Mouse (Mus musculus) embryonic stem cell, embryonic (primary cell): ENCODE measurements around the gene Atp6v1a.

Experiments used
- CTCF ChIA-PET, 4 experiments: fragments of 300-600 bp in 2 of 4; fragments of 350-600 bp in 2 of 4; sonication (Branson Sonifier 250); formaldehyde crosslinking; loops; one replicate each; lab custom pipeline; 2022; ENCODE audit warnings: inconsistent platforms in 2 of 4; lab: Charles Lee
- POLR2A ChIA-PET, 4 experiments: fragments of 300-600 bp in 2 of 4; fragments of 350-600 bp in 2 of 4; sonication (Branson Sonifier 250); formaldehyde crosslinking; loops; one replicate each; lab custom pipeline; 2022; ENCODE audit warnings: antibody characterized with exemption in 4 of 4, inconsistent platforms in 1 of 4; lab: Charles Lee

The Atp6v1a gene

GRCm38 (mm10) chr16:44154497-44155057 is 15.1 kb upstream of the Atp6v1a start:
- CTCF ChIA-PET, result interaction anchor here (0.6 to 2.5 kb wide), 23 partner anchors 9 to 1982 kb away, joined by 3 to 18 read pairs (median 3); partner anchors contain the start of genes Usf3 (in 2 of the 4), Atp6v1a (in 1 of the 4) and Naa50 (in 1 of the 4)
- POLR2A ChIA-PET, result interaction anchor here (1.1 to 9.5 kb wide), 16 partner anchors 10 to 569 kb away, joined by 3 to 226 read pairs (median 6); partner anchors contain the start of genes Atp6v1a (in 3 of the 4), Naa50 (in 3 of the 4), Usf3 (in 3 of the 4) and Ccdc191 (in 1 of the 4)

GRCm38 (mm10) chr16:44149002-44149767 is 9.7 kb upstream of the Atp6v1a start:
- CTCF ChIA-PET, result no interaction called here

DNA sequence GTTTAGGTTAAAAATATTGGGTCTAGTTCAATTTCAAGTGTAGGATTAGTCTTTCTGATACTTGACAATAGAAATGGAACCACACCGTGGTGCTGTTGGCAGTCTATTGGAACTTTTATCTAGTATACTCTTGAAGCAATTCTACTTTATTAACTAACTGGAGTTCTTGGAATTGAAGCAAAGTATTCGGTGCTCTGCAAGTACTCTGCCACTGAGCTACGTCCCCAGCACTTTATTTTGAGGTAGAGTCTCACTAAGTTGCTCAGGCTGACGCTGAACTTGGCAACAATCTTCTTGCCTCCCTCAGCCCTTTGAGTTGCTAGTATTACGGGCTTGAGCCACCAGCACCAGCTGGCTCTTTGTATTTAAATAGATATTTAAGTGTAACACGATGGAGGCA is 2.0 kb upstream of the Atp6v1a start:
- CTCF ChIA-PET, result interaction anchor here in 3 of 4 experiments (1.1 to 2.2 kb wide), 4 partner anchors 13 to 31 kb away, joined by 4 to 9 read pairs (median 6); no protein-coding TSS in a partner anchor
- POLR2A ChIA-PET, result interaction anchor here (0.5 to 10.2 kb wide), 22 partner anchors 9 to 262 kb away, joined by 3 to 226 read pairs (median 10); partner anchors contain the start of gene Usf3 (in 3 of the 4)

More at GRCm38 (mm10) chr16:44149002-44149767, 9.7 kb upstream of the Atp6v1a start:
- POLR2A ChIA-PET, result interaction anchor here in 2 of 4 experiments (1.0 to 3.9 kb wide), 4 partner anchors 8 to 23 kb away, joined by 3 to 41 read pairs (median 22); partner anchors contain the start of genes Atp6v1a (in 2 of the 2) and Naa50 (in 2 of the 2)

GRCm38 (mm10) chr16:44140186-44140787 is 782 bp upstream of the Atp6v1a start:
- POLR2A ChIA-PET, result interaction anchor here (0.5 to 10.2 kb wide), 98 partner anchors 7 to 1879 kb away, joined by 3 to 226 read pairs (median 4); partner anchors contain the start of genes Ccdc191 (in 3 of the 4), Nepro (in 3 of the 4), Usf3 (in 3 of the 4) and Cfap44 (in 2 of the 4)
- CTCF ChIA-PET, result interaction anchor here (0.6 to 2.2 kb wide), 15 partner anchors 14 to 255 kb away, joined by 3 to 9 read pairs (median 3); no protein-coding TSS in a partner anchor

DNA sequence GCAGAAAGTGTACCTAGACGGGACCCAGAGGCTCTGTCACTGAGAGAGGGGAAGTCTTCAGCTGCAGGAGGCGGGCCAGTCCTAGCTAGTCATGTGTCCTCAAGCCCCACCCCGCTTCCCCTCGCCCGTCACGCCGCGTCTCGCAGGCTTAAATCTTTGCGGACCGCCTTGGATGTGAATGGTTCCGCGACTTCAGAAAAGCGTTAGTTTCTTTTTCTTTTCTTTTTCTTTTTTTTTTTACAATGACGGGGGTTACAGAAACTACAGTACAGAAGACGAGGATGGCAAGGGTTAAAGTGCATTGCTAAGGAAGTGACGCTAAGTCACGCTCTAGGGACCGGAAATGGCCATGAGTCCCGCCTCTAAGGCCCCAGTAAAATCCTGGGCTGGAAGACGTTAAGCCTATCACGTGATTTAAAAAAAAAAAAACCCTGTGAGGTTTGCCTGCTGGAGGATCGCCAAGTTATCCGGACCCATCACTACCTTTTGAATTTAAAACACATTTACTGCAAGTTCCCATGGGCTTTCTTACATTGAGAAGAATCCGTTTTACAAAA is 448 bp downstream of the Atp6v1a start:
- ChIA-PET CTCF (interaction anchor here in 2 of 4 experiments (0.6 to 1.4 kb wide), 4 partner anchors 33 to 38 kb away, joined by 3 to 4 read pairs (median 3); no protein-coding TSS in a partner anchor), POLR2A (interaction anchor here (0.6 to 10.2 kb wide), 80 partner anchors 8 to 1635 kb away, joined by 3 to 226 read pairs (median 5); partner anchors contain the start of genes Ccdc191 (in 3 of the 4), Usf3 (in 3 of the 4), Cfap44 (in 2 of the 4) and Nepro (in 2 of the 4))

GRCm38 (mm10) chr16:44138377-44138978 is 1.0 kb downstream of the Atp6v1a start:
- ChIA-PET POLR2A (interaction anchor here (0.6 to 10.2 kb wide), 63 partner anchors 9 to 1634 kb away, joined by 3 to 226 read pairs (median 5); partner anchors contain the start of genes Ccdc191 (in 3 of the 4), Usf3 (in 3 of the 4), Cfap44 (in 2 of the 4) and Spice1 (in 2 of the 4)), CTCF (interaction anchor here in 3 of 4 experiments (0.5 to 1.4 kb wide), 4 partner anchors 33 to 389 kb away, joined by 3 read pairs; no protein-coding TSS in a partner anchor)

DNA sequence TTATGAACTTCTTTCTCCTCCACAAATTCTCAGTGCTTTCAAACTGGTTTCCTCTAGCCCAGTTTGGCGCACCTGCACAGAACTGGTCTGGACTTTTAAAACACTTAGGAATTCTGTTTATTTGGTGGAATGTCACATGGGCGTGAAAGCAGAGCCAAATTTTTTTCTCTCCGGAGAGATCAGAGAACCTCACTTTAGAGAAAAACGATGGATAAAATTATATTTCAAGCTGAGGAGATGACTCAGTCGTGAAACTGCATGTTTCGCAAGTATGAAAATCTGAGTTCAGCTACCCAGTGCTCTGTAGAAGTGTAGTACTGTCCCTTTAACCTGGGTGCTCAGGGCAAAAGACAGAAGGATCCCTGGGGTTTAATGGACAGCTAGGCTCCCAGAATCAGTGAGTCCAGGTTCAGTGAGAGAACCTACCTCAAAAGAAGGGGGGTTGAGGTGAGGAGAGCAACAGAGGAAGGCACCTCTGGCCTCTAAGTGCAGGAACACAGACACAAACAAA is 2.9 kb downstream of the Atp6v1a start:
- POLR2A ChIA-PET, result interaction anchor here in 2 of 4 experiments (0.8 to 8.5 kb wide), 10 partner anchors 9 to 211 kb away, joined by 3 to 87 read pairs (median 4); no protein-coding TSS in a partner anchor
- CTCF ChIA-PET, result interaction anchor here in 1 of 4 experiments (1.2 kb wide), 1 partner anchor 33 kb away, joined by 4 read pairs; no protein-coding TSS in a partner anchor

- CTCF ChIA-PET, result no interaction called here
Measured at GRCm38 (mm10) chr16:44133187-44133586, 6.3 kb downstream of the Atp6v1a start.

DNA sequence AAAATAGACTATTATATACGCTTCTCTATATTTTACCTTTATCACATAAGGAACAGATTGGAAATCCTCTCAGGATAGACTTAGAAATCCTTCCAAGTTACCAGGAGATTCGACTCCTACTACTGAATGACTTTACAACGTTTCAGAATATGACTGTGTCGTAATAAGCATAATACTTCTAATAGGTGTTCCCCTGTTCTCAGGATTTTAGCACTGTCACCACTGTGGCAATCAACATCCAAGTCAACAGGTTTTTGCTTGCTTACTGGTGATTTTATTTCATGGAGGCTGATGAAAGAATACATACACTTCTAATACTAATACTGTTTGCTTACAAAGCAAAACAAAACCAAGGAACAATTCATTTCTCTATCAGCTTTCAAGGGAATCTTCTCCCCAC is 7.2 kb downstream of the Atp6v1a start:
- POLR2A ChIA-PET, result interaction anchor here in 1 of 4 experiments (0.7 to 4.9 kb wide), 5 partner anchors 8 to 57 kb away, joined by 3 to 22 read pairs (median 4); no protein-coding TSS in a partner anchor
- CTCF ChIA-PET, result no interaction called here

More at GRCm38 (mm10) chr16:44133187-44133586, 6.3 kb downstream of the Atp6v1a start:
- POLR2A ChIA-PET, result interaction anchor here in 2 of 4 experiments (1.1 to 4.9 kb wide), 6 partner anchors 9 to 39 kb away, joined by 3 to 22 read pairs (median 5); no protein-coding TSS in a partner anchor

DNA sequence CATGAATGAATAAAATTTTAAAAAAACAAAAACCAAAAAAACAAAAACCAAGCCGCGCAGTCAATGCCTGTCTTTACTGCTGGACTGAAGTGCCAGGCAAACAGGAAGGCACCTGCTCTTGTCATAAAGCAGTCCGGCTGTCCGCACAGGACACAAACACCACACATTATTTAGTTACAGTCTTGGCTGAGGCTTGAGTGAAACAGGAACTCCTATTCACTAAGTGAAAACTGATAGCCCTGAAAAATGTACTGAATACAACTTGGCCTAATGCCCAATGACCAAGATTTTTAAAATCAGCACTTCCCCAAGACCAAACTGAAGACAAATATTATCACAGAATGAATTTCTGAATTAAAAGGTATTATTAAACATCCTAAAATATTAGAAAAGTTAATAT is 13.1 kb downstream of the Atp6v1a start:
- ChIA-PET CTCF (no interaction called here), POLR2A (interaction anchor here in 2 of 4 experiments (2.4 to 3.7 kb wide), 4 partner anchors 8 to 25 kb away, joined by 6 to 38 read pairs (median 26); partner anchors contain the start of genes Atp6v1a (in 2 of the 2) and Naa50 (in 2 of the 2))

DNA sequence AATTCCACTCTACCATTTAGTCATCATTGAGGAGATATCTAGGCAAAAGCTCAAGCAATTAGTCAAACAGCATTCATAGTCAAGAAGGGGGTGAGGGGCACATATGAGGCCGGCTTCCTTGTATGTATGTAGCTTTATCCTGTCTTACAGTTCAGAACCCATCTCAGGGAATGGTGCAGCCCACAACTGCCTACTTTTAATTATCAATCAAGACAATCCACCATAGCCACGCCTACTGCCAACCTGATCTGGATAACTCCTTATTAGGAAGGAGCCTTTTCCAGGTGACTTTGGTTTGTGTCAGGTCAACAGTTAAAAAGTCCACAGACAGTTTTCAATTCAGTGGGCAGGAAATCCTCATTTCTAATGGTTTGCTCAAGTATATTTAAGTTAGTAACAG is 14.1 kb downstream of the Atp6v1a start:
- ChIA-PET CTCF (interaction anchor here in 1 of 4 experiments (0.7 kb wide), 1 partner anchor 94 kb away, joined by 3 read pairs; no protein-coding TSS in a partner anchor), POLR2A (interaction anchor here in 3 of 4 experiments (1.0 to 3.7 kb wide), 9 partner anchors 9 to 57 kb away, joined by 3 to 38 read pairs (median 6); partner anchors contain the start of genes Atp6v1a (in 2 of the 3) and Naa50 (in 2 of the 3))

GRCm38 (mm10) chr16:44124713-44125112 is 14.8 kb downstream of the Atp6v1a start:
- ChIA-PET CTCF (no interaction called here), POLR2A (interaction anchor here in 3 of 4 experiments (0.6 to 3.7 kb wide), 11 partner anchors 10 to 58 kb away, joined by 3 to 38 read pairs (median 5); partner anchors contain the start of genes Atp6v1a (in 2 of the 3) and Naa50 (in 2 of the 3))

DNA sequence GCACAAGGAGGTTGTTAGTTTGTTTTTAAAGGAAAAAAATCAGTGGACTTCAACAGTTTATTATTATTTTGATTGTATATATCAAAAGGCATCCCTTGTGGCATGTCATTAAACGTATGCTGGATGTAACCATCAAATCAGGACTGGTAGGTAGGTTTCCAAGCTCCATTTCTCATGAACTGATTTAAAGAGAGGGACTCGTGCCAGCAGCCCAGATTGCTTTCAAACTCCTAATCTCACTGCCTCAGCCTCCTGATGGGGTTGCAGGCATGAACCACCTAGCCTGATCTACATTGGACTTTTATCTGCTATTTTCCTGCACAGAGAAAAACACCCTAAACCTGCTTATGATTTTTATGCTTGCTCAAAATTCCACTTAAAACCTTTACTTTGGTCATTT is 15.7 kb downstream of the Atp6v1a start:
- ChIA-PET CTCF (no interaction called here), POLR2A (interaction anchor here in 3 of 4 experiments (0.5 to 3.7 kb wide), 9 partner anchors 11 to 234 kb away, joined by 3 to 38 read pairs (median 6); partner anchors contain the start of genes Atp6v1a (in 2 of the 3), Naa50 (in 2 of the 3), Ccdc191 (in 1 of the 3) and Usf3 (in 1 of the 3))

DNA sequence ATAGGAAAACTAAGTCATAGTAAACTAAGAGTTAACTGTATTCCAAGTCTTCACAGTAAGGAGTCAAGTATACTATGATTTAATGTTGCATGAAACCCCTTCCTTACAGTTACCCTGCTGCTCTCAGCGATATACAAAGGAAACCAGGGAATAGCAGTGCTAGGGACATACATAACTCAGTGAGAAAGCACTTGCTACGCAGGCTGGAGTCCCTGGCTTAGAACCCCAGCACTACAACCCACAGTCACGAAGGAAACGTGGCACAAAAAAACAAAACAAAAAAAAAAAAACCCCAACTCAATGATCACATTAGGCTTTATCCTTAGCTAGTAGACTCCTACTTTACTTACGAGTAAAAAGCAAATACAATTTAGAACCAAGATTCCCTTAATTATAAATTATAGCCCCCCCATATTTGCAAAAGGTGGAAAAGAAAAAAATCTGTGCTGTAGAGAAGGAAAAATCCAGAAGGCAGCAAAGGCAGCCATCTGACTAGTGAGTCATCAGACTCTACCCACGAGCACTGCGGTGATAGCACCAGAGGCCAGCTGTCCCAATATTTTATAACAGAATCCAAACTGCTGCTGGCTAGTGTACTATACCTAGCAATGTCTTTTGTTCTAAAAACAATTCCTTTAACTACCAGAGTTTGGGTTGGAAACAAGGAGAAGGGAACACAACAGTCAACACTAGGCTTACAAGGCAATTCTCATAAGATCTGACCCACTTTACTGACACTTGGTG is 16.4 kb downstream of the Atp6v1a start:
- ChIA-PET POLR2A (interaction anchor here in 3 of 4 experiments (0.6 to 3.7 kb wide), 10 partner anchors 11 to 403 kb away, joined by 3 to 38 read pairs (median 4); partner anchors contain the start of genes Atp6v1a (in 2 of the 3), Naa50 (in 2 of the 3) and Usf3 (in 1 of the 3)), CTCF (no interaction called here)

DNA sequence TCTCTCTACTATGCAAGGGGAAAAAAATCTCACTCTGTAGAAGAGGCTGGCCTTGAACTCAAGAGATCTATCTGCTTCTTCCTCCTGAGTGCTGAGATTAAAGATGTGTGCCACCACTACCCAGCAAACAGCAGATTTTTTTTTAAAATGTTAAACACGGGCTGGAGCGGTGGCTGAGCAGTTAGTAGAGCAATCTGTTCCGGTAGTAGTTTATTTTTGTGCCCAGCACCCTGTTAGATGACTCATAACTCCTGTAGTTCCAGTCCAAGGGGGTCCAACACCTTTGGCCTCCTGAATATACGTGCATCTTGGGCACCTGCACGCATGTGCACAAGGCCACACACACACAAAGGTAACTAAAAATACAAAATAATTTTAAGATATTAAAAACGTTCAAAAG is 16.9 kb downstream of the Atp6v1a start:
- CTCF ChIA-PET, result no interaction called here
- POLR2A ChIA-PET, result interaction anchor here in 2 of 4 experiments (0.6 to 3.7 kb wide), 6 partner anchors 12 to 404 kb away, joined by 3 to 29 read pairs (median 11); partner anchors contain the start of genes Atp6v1a (in 2 of the 2) and Naa50 (in 2 of the 2)
